Mouse (Mus musculus) heart, adult 2 months (tissue): Measurements from ENCODE around the gene Vps35l.

Experiments used
- CTCF ChIP-seq: fragments of 200-600 bp; IDR thresholded peaks from 2 replicates; pipeline ENCODE4 v1.8.1; 2022; ENCODE audit warnings: antibody characterized with exemption, mild to moderate bottlenecking, moderate library complexity
- EP300 ChIP-seq: fragments of 200-500 bp; IDR thresholded peaks from 2 replicates; pipeline ENCODE4 v1.6.1; 2011; ENCODE audit warnings: low read depth, low read length, control low read depth; ENCODE audit not compliant: insufficient read depth
- POLR2A ChIP-seq: fragments of 200-500 bp; IDR thresholded peaks from 2 replicates; pipeline ENCODE4 v1.6.1; 2011; ENCODE audit warnings: mild to moderate bottlenecking, low read depth, low read length, control low read depth; ENCODE audit not compliant: insufficient read depth

DNA sequence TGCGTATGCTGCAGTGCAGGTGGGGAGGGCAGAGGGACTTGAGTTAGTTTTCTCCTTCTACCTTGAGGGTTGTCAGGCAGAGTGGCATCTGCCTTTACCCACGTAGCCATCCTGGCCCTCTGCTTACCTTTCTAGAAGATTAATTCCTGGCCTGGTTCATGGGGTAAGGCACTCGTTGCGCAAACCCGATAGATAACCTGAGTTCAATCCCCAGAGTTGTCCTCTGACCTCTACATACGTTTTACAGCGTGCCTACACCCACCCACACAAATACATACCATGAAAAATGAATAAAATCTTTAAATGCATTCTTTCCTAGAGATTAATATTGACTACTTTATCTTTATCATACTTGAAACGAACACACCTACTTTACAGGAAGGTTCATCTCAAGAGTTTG, 63.4 kb downstream of the Vps35l start:
- no peak for TF ChIP-seq CTCF
- no peak for TF ChIP-seq POLR2A
- no peak for TF ChIP-seq EP300
